Mouse (Mus musculus): ENCODE results near the gene Gm42742. TPM values are rescaled to one million over a fixed set of nuclear protein-coding genes. Genes with fewer than 3 reads are reported as not detected.

Gene Gm42742
- total and polyA plus RNA-seq, 3 experiments, result 13.8 to 27.2 TPM; not detected in 1

DNA sequence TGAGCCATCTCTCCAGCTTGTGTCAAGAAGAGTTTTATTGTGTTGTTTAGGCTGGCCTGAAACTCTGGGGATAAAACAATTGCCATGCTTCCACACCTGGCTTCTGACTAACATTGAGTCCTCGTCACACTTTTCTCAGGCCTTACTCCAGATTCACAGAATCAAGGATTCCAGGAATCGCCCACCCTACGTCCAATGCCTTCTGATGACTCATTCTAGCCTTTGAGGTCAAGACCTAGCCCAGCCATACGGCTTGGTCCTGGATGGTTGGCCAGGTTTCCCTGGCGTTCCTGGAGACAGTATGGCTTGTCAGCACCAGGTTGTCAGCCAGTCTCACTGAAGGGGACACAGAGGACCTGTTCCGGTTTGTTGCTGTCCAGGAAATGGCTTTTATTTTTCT lies 8.5 kb downstream of the Gm42742 start:
- H3K36me3 ChIP-seq (ENCODE audit: control insufficient read depth in 1 of 2, insufficient read depth in 2 of 2, low read length in 2 of 2), result peaks cover 0 to 29% of the 10 kb centered on the region in 2 experiments; a peak in 2 of 4 replicates
- H3K4me3 ChIP-seq (ENCODE audit: control insufficient read depth in 1 of 2, insufficient read depth in 1 of 2, low read depth in 2 of 2, low read length in 2 of 2), result no peak overlapping the region
- H3K79me2 ChIP-seq (ENCODE audit: control insufficient read depth, insufficient read depth, low read length, poor library complexity), result peaks cover 36% of the 10 kb centered on the region
- H3K27me3 ChIP-seq (ENCODE audit: control insufficient read depth in 1 of 2, insufficient read depth in 2 of 2, low read length in 2 of 2), result no peaks in the 10 kb centered on the region
- no peak for DNase-seq (ENCODE audit: low read depth, low spot score)
- TF ChIP-seq GABPA (IDR thresholded peaks at IDR 0.05; ENCODE audit: low read depth, low read length) (no peak), ELF1 (IDR thresholded peaks at IDR 0.05; ENCODE audit: low read depth, low read length) (no peak), CTCF (IDR thresholded peaks at IDR 0.05 in 2 of 3, conservative IDR thresholded peaks at IDR 0.05 in 1 of 3; ENCODE audit: control insufficient read depth in 1 of 3, insufficient read depth in 1 of 3, low read depth in 2 of 3, low read length in 3 of 3, poor library complexity in 1 of 3, severe bottlenecking in 1 of 3) (no peak), E2F4 (IDR thresholded peaks at IDR 0.05; ENCODE audit: borderline replicate concordance, low read depth, low read length) (no peak), UBTF (IDR thresholded peaks at IDR 0.05; ENCODE audit: borderline replicate concordance, insufficient read depth, low read depth, low read length) (no peak), POLR2A (IDR thresholded peaks at IDR 0.05; ENCODE audit: control insufficient read depth in 1 of 2, insufficient read depth in 1 of 2, low read depth in 1 of 2, low read length in 2 of 2, poor library complexity in 1 of 2) (no peak), NRF1 (IDR thresholded peaks at IDR 0.05; ENCODE audit: insufficient read depth, low read depth, low read length, poor library complexity, severe bottlenecking) (no peak), RAD21 (IDR thresholded peaks at IDR 0.05; ENCODE audit: low read depth, low read length) (no peak), MYC (IDR thresholded peaks at IDR 0.05; ENCODE audit: low read depth, low read length) (no peak), BHLHE40 (IDR thresholded peaks at IDR 0.05; ENCODE audit: borderline replicate concordance, low read depth, low read length) (no peak), TCF12 (IDR thresholded peaks at IDR 0.05; ENCODE audit: low read depth, low read length) (no peak), MAZ (IDR thresholded peaks at IDR 0.05; ENCODE audit: low read depth, low read length) (no peak), KAT2A (conservative IDR thresholded peaks at IDR 0.05; ENCODE audit: low read depth, low read length) (no peak)
- H3K4me1 ChIP-seq (ENCODE audit: control insufficient read depth in 1 of 2, insufficient read depth in 2 of 2, low read length in 2 of 2), result peaks cover 10 to 35% of the 10 kb centered on the region in 2 experiments
- H3K9me3 ChIP-seq (replicated peaks; ENCODE audit: insufficient read depth, low read length), result no peaks in the 10 kb centered on the region
- no peak overlapping the region for H3K9ac ChIP-seq (ENCODE audit: control insufficient read depth, low read depth, low read length, poor library complexity, severe bottlenecking)
- H3K27ac ChIP-seq (ENCODE audit: control insufficient read depth, low read depth, low read length), result no peak overlapping the region

DNA sequence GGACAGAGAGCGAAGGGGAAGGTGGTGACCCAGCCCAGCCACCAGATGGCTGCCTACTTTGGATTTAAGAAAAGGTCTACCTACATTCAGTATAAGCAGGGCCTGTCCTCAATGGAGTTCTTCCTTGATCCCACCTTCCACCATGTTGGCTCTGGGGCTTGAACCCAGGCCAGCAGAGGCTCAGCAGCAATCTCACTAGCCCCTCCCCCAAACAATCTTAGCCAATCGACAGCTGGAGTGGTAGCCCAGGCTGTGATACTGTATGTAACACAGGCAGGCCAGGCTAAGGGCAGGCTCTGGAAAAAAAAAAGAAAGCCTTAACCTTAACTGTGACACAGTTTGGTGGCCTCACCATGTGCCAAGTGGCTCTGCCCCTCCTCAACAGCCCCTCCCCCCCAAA lies 9.2 kb downstream of the Gm42742 start:
- no peak overlapping the region for H3K27ac ChIP-seq (ENCODE audit: control insufficient read depth, low read depth, low read length)
- peaks cover 0 to 29% of the 10 kb centered on the region in 2 experiments; a peak in 2 of 4 replicates for H3K36me3 ChIP-seq (ENCODE audit: control insufficient read depth in 1 of 2, insufficient read depth in 2 of 2, low read length in 2 of 2)
- peak; percentile 41 for DNase-seq (ENCODE audit: low read depth, low spot score)
- TF ChIP-seq GABPA (IDR thresholded peaks at IDR 0.05; ENCODE audit: low read depth, low read length), result no peak
- TF ChIP-seq CHD2 (IDR thresholded peaks at IDR 0.05; ENCODE audit: low read length), result no peak
- no peak for TF ChIP-seq TBP (IDR thresholded peaks at IDR 0.05; ENCODE audit: low read depth, low read length)
- no peak for TF ChIP-seq MYC (IDR thresholded peaks at IDR 0.05; ENCODE audit: low read depth, low read length)
- TF ChIP-seq JUND (IDR thresholded peaks at IDR 0.05; ENCODE audit: low read depth, low read length), result no peak
- no peak for TF ChIP-seq SIN3A (IDR thresholded peaks at IDR 0.05; ENCODE audit: low read length)
- TF ChIP-seq ETS1 (IDR thresholded peaks at IDR 0.05; ENCODE audit: low read depth, low read length), result no peak
- 0 out of 2 replicates have a peak, but pooled peaks have one; percentile 32 for TF ChIP-seq ZMIZ1 (IDR thresholded peaks at IDR 0.05; ENCODE audit: low read depth, low read length)
- TF ChIP-seq SMC3 (IDR thresholded peaks at IDR 0.05; ENCODE audit: low read depth, low read length), result peak; percentile 25; the same call in 1 of the 2 replicates
- TF ChIP-seq KAT2A (conservative IDR thresholded peaks at IDR 0.05; ENCODE audit: low read depth, low read length), result no peak
- TF ChIP-seq POLR2AphosphoS5 (IDR thresholded peaks at IDR 0.05; ENCODE audit: borderline replicate concordance, low read depth, low read length), result no peak
- no peak for TF ChIP-seq POLR2AphosphoS2 (IDR thresholded peaks at IDR 0.05; ENCODE audit: low read length)
- TF ChIP-seq CTCF (IDR thresholded peaks at IDR 0.05 in 2 of 3, conservative IDR thresholded peaks at IDR 0.05 in 1 of 3; ENCODE audit: control insufficient read depth in 1 of 3, insufficient read depth in 1 of 3, low read depth in 2 of 3, low read length in 3 of 3, poor library complexity in 1 of 3, severe bottlenecking in 1 of 3), result peak in 1 of 3 experiments; percentile 11; a peak in 1 of 6 replicates
- TF ChIP-seq NELFE (IDR thresholded peaks at IDR 0.05; ENCODE audit: low read depth, low read length), result 0 out of 2 replicates have a peak, but pooled peaks have one; percentile 25
- no peak for TF ChIP-seq ZKSCAN1 (IDR thresholded peaks at IDR 0.05; ENCODE audit: low read depth, low read length)
- TF ChIP-seq TAL1 (IDR thresholded peaks at IDR 0.05; ENCODE audit: low read length), result no peak
- no peak overlapping the region for H3K9ac ChIP-seq (ENCODE audit: control insufficient read depth, low read depth, low read length, poor library complexity, severe bottlenecking)
- H3K79me2 ChIP-seq (ENCODE audit: control insufficient read depth, insufficient read depth, low read length, poor library complexity), result peaks cover 32% of the 10 kb centered on the region
- no peaks in the 10 kb centered on the region for H3K27me3 ChIP-seq (ENCODE audit: control insufficient read depth in 1 of 2, insufficient read depth in 2 of 2, low read length in 2 of 2)
- no peaks in the 10 kb centered on the region for H3K9me3 ChIP-seq (replicated peaks; ENCODE audit: insufficient read depth, low read length)
- H3K4me1 ChIP-seq (ENCODE audit: control insufficient read depth in 1 of 2, insufficient read depth in 2 of 2, low read length in 2 of 2), result peaks cover 10 to 36% of the 10 kb centered on the region in 2 experiments
- no peak overlapping the region for H3K4me3 ChIP-seq (ENCODE audit: control insufficient read depth in 1 of 2, insufficient read depth in 1 of 2, low read depth in 2 of 2, low read length in 2 of 2)

Data from MEL (cell line).